Mouse (Mus musculus) erythroblast, embryonic 14.5 days (primary cell): ENCODE measurements around the gene Llgl2.

Experiments used
- GATA1 ChIP-seq: IDR thresholded peaks from 2 replicates; pipeline ENCODE4 v1.6.1; 2012; ENCODE audit warnings: low read length, inconsistent platforms, mixed read lengths
- TAL1 ChIP-seq: IDR thresholded peaks from 3 replicates; pipeline ENCODE4 v1.6.1; 2012; ENCODE audit warnings: low read length, inconsistent platforms, mixed read lengths

- TF ChIP-seq GATA1, result no peak
- no peak for TF ChIP-seq TAL1
Observed at GRCm38 (mm10) chr11:115800981-115801380, 22.9 kb upstream of the Llgl2 start.
